Mouse (Mus musculus): ENCODE data around the gene Zkscan1.

DNA sequence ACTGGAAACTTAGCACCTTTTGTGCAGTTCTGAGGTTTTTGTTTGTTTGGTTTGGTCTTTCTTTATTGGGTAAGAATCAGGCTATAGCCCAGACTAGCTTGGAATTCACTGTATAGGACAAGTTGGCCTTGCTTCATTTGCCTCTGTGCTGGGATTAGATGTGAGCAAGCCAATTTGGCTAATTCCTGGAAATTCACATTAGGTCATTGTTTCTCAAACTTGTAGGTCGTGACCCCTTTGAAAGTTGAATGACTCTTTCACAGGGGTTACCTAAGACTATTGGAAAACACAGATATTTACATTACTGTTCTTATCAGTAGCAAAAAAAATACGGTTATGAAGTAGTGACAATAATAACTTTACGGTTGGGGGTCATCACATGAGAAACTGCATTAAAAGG lies 69.5 kb downstream of the Zkscan1 start:
- TF ChIP-seq CTCF (IDR thresholded peaks at IDR 0.05; ENCODE audit: low read depth) (no peak), EP300 (IDR thresholded peaks at IDR 0.05; ENCODE audit: low read depth) (no peak)
